Mouse (Mus musculus) T-cell, adult 2 months (primary cell): ENCODE data around the gene Olfr695.
"Not testable (repeated sequence)": the region's sequence is repeated elsewhere in the genome, so short reads cannot be mapped to it uniquely, and the experiment has no call there.

Source experiments
- DNase-seq: peaks from one replicate; pipeline ENCODE4 v3.0.0; 2022; ENCODE audit warnings: low spot score

The Olfr695 gene

GRCm38 (mm10) chr7:106716296-106716695, at the start of gene Olfr695:
Gene Olfr695, minus strand, starts transcription at chr7:106716396.
- DNase-seq: no peak

GRCm38 (mm10) chr7:106761008-106761407, 44.8 kb upstream of the Olfr695 start:
- DNase-seq: not testable (repeated sequence)

DNA sequence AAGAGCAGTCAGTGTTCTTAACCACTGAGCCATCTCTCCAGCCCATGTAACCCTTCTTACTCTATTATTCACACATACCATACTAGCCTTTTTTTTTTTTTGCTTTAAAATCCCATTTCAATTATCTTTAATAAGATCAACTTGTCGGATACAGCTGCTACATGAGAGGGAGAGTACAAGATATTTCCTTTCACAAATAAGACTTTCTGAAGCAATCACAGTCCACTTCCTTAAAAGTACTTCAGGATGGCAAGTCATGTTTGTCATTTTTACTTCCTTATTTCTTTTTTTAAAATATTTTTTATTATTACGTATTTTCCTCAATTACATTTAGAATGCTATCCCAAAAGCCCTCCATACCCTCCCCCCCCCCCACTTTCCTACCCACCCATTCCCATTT, 42.6 kb upstream of the Olfr695 start:
- no peak for DNase-seq

- no peak for DNase-seq
These were observed 39.1 kb upstream of the Olfr695 start, which contains the start of gene Olfr698 for GRCm38 (mm10) chr7:106755297-106755696. Gene Olfr698, minus strand, starts transcription at chr7:106755397.

DNA sequence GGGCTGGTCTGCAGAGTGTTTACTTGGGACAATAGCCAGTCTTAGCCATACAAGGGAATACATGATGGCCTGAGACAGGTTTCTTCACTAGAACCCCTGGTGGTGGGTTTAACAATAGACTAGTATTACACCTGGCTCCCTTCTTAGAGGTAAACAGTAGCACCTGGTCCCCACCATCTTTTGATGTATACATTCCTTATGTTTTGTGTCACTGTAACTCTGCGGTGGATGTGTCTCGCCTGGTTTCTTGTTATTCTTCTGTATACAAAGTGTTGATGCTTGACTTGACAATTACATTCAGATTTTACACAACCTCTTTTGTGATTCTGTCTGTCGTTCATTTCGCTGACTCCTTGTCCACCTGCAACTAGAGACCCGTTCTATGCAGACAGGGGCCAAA, 29.6 kb upstream of the Olfr695 start:
- DNase-seq: no peak

DNA sequence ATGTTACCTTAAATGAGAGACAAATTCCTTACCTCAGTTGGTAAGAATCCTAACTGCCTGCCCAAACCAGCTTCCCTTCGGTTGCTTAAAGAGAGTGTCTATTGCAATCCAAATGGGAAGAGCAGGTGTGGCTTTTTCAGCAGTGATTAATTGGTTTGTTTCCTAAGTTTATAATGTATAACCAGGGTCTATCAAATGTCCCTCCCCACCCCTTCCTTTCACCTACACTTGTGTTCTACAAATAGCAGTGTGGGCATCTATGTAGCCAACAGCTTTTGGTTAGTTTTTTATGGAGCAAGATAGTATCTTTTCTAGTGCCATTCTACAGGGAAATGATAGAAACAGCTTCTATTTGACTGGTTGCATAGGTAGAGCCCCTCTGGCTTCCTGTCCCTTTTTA, 26.1 kb upstream of the Olfr695 start, which contains the start of gene Olfr697:
Gene Olfr697, minus strand, starts transcription at position 101 of the 400 bp plus-strand sequence.
- DNase-seq: no peak

- no peak for DNase-seq
These were observed 20.8 kb upstream of the Olfr695 start for GRCm38 (mm10) chr7:106737028-106737427.

- no peak for DNase-seq
These were observed 17.5 kb upstream of the Olfr695 start for GRCm38 (mm10) chr7:106733717-106734116.

DNA sequence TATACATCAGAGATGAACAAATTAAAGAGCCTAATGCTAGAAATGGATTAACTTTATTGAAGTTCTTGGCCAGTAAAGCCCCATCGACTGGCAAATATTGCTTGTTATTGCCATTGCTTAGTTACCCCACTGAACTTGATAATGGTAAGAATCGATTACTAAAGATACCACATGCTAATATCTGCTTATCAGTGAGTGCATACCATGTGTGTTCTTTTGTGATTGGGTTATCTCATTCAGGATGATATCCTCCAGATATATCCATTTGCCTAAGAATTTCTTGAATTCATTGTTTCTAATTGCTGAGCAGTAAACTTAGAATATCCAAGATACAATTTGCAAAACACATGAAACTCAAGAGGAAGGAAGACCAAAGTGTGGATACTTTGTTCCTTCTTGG, 9.5 kb upstream of the Olfr695 start:
- DNase-seq: not testable (repeated sequence)

GRCm38 (mm10) chr7:106711463-106711862, 4.7 kb downstream of the Olfr695 start:
- no peak for DNase-seq

GRCm38 (mm10) chr7:106707705-106708104, 8.5 kb downstream of the Olfr695 start:
- DNase-seq: not testable (repeated sequence)

- no peak for DNase-seq
These were observed 19.3 kb downstream of the Olfr695 start for GRCm38 (mm10) chr7:106696891-106697290.

DNA sequence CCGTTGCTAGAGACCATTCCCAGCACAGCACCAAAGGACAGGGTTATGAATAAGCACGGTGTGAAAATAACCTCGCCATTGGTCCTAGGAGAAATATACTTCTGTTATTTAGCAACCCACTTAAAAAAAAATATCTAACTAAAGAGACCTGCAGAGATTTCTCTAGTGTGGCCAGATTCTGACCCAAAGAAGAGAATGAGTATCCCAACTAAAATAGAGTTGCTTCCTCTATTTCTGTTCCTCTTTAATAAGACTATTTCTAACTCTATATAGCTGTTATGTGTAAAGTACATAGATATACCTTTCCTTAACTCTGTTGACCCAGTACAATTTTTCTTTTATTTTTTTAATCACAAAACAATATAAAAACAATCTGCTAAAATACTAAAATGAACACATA, 23.2 kb downstream of the Olfr695 start:
- no peak for DNase-seq

DNA sequence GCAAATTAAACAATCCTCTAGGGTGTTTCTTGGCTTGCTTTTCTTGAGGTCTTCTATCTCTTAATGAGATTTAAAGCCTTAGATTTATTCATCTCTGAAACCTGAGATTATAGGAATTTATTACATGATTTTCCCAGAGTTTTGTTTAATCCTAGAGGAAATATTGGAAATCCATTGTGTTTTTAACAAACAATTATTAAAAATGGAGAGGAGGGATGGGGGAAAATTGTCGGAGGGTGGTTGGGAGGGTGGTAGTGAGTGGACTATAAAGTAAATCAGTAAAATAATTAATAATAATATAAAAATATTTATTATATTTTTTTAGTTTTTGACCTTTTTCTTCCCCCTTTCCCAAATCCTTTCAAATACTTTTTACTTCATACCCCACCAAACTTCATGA, 24.5 kb downstream of the Olfr695 start, which contains the start of gene Olfr694:
Gene Olfr694, minus strand, starts transcription at position 101 of the 400 bp plus-strand sequence.
- DNase-seq: no peak

GRCm38 (mm10) chr7:106685382-106685781, 30.8 kb downstream of the Olfr695 start:
- DNase-seq: no peak

GRCm38 (mm10) chr7:106680484-106680883, 35.7 kb downstream of the Olfr695 start, which contains the start of gene Olfr693:
Gene Olfr693, minus strand, starts transcription at chr7:106680584.
- DNase-seq: no peak
